Mouse (Mus musculus): ENCODE measurements at regions not wholly inside any gene's neighbourhood (a gene's known extent, or its start where the extent isn't known, plus 50 kb on each side); places are given as distances from the start of the nearest gene placed in this dataset.

- no peak for DNase-seq (ENCODE audit: low spot score)
Observed at GRCm38 (mm10) chr1:77933095-77933766, 263.7 kb downstream of the Pax3 start.

GRCm38 (mm10) chr1:77932226-77932625 lies 264.7 kb downstream of the Pax3 start:
- DNase-seq (ENCODE audit: low spot score): no peak

- DNase-seq (ENCODE audit: low spot score): no peak
Observed at GRCm38 (mm10) chr1:77930661-77931060, 266.3 kb downstream of the Pax3 start.

GRCm38 (mm10) chr1:77929552-77929951 lies 267.4 kb downstream of the Pax3 start:
- DNase-seq (ENCODE audit: low spot score): no peak

GRCm38 (mm10) chr1:77926146-77926545 lies 270.8 kb downstream of the Pax3 start:
- DNase-seq (ENCODE audit: low spot score): no peak

- DNase-seq (ENCODE audit: low spot score): peak; percentile 49
Observed at GRCm38 (mm10) chr1:77896226-77896625, 300.7 kb downstream of the Pax3 start.

GRCm38 (mm10) chr1:77879026-77879425 lies 317.9 kb downstream of the Pax3 start:
- no peak for DNase-seq (ENCODE audit: low spot score)

GRCm38 (mm10) chr1:77870125-77870524 lies 326.8 kb downstream of the Pax3 start:
- DNase-seq (ENCODE audit: low spot score): no peak

- no peak for DNase-seq (ENCODE audit: low spot score)
Observed at GRCm38 (mm10) chr1:77869174-77869573, 327.8 kb downstream of the Pax3 start.

- DNase-seq (ENCODE audit: low spot score): no peak
Observed at GRCm38 (mm10) chr1:77859931-77860330, 337.0 kb downstream of the Pax3 start.

GRCm38 (mm10) chr1:77854366-77854765 lies 339.5 kb upstream of the Epha4 start:
- DNase-seq (ENCODE audit: low spot score): no peak

- DNase-seq (ENCODE audit: low spot score): no peak
Observed at GRCm38 (mm10) chr1:77847766-77848615, 333.1 kb upstream of the Epha4 start.

- DNase-seq (ENCODE audit: low spot score): no peak
Observed at GRCm38 (mm10) chr1:77846039-77846727, 331.3 kb upstream of the Epha4 start.

GRCm38 (mm10) chr1:77840672-77841071 lies 325.8 kb upstream of the Epha4 start:
- DNase-seq (ENCODE audit: low spot score): no peak

GRCm38 (mm10) chr1:77832174-77832573 lies 317.3 kb upstream of the Epha4 start:
- DNase-seq (ENCODE audit: low spot score): no peak

GRCm38 (mm10) chr1:77824716-77825387 lies 310.0 kb upstream of the Epha4 start:
- DNase-seq (ENCODE audit: low spot score): peak; percentile 29

- peak; percentile 42 for DNase-seq (ENCODE audit: low spot score)
Observed at GRCm38 (mm10) chr1:77823801-77824687, 309.2 kb upstream of the Epha4 start.

GRCm38 (mm10) chr1:77820101-77820500 lies 305.2 kb upstream of the Epha4 start:
- no peak for DNase-seq (ENCODE audit: low spot score)

GRCm38 (mm10) chr1:77815451-77815850 lies 300.6 kb upstream of the Epha4 start:
- no peak for DNase-seq (ENCODE audit: low spot score)

GRCm38 (mm10) chr1:77811573-77811972 lies 296.7 kb upstream of the Epha4 start:
- DNase-seq (ENCODE audit: low spot score): no peak

- DNase-seq (ENCODE audit: low spot score): no peak
Observed at GRCm38 (mm10) chr1:77790974-77791373, 276.1 kb upstream of the Epha4 start.
